Comparison of ENCODE assay signal across 8 mouse cellular contexts in the genomic region with DNA sequence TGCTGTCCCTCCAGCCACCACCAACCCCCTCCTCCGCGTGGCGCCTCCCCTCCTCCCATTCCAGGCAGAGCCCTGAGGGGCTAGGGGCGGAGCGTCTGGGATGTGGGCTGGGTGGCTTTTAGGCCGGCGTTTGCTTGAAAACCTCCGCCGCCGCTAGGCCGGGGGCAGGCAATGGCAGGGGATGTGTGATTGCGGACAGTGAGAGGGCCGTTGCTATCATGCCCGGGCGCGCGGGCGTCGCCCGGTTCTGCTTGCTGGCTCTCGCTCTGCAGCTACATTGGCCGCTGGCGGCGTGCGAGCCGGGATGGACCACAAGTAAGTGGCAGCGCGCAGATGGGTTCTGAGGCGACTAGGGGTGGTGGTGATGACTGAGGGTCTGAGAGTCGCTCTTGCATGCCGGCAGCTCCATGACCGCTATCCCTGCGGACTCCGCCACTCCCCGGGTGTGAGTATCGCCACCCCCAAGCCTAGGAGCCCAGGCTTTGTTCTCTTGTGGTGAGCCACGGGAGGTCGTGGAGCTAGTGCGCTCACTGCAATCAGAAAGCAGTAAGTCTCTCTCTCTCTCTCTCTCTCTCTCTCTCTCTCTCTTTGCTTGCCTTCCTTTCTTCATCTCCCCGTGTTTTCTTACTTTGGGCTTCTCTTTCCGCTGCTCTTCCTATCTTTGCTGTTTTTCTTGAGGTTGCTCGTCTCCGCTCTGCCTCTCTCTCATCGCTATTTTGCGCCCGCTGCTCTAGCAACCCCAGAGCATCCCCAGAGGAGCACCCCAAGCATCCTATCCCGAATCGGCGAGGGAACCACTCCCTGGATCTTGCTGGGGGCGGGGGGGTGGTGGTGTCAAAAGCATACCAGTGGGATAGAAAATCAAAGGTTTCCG. TPM values are rescaled to one million over a fixed set of nuclear protein-coding genes. Genes with fewer than 3 reads are reported as not detected.
DNase-seq lines count a peak whose midpoint lies in the region; ATAC-seq and TF ChIP-seq lines count a peak whose summit lies in the region.

A gene (plus strand): TSS at position 97 of the 874 bp plus-strand sequence.

- ATAC-seq in cerebellum, adult (ENCODE audit: insufficient number of reproducible peaks, low FRiP score, low TSS enrichment), result peak; percentile 55; the same call in 1 of the 2 replicates
- ATAC-seq in forebrain, embryonic 14.5 days, result peak; percentile 90
- peak; percentile 71 for ATAC-seq in heart, postnatal 0 days (ENCODE audit: insufficient read depth, low read depth)
- peak; percentile 29; the same call in 1 of the 2 replicates for ATAC-seq in liver, postnatal 0 days
- peak; percentile 86 for ATAC-seq in neural tube, embryonic 13.5 days (ENCODE audit: low read depth)

- no peaks in the 10 kb centered on the region for H3K36me3 ChIP-seq in forebrain, embryonic 14.5 days (ENCODE audit: control insufficient read depth, insufficient read depth, low read length)
- peaks cover 5% of the 10 kb centered on the region; the same call in 1 of the 2 replicates for H3K36me3 ChIP-seq in heart, postnatal 0 days (replicated peaks; ENCODE audit: control insufficient read depth, insufficient read depth, low read length)
- H3K36me3 ChIP-seq in liver, postnatal 0 days (replicated peaks; ENCODE audit: insufficient read depth, low read length), result no peaks in the 10 kb centered on the region; the same call in 1 of the 2 replicates
- 0 out of 2 replicates have a peak, but pooled peaks cover 6% of the 10 kb centered on the region for H3K36me3 ChIP-seq in neural tube, embryonic 13.5 days

- H3K27me3 ChIP-seq in forebrain, embryonic 14.5 days (replicated peaks; ENCODE audit: control insufficient read depth, insufficient read depth, low read length), result no peaks in the 10 kb centered on the region
- H3K27me3 ChIP-seq in heart, postnatal 0 days (ENCODE audit: control insufficient read depth, insufficient read depth, low read length), result no peaks in the 10 kb centered on the region
- peaks cover 34% of the 10 kb centered on the region for H3K27me3 ChIP-seq in liver, postnatal 0 days (ENCODE audit: insufficient read depth, low read length)
- H3K27me3 ChIP-seq in neural tube, embryonic 13.5 days, result no peaks in the 10 kb centered on the region

- peaks cover 6% of the 10 kb centered on the region for H3K4me1 ChIP-seq in forebrain, embryonic 14.5 days (ENCODE audit: control insufficient read depth, insufficient read depth, low read length)
- H3K4me1 ChIP-seq in heart, postnatal 0 days (ENCODE audit: control insufficient read depth, insufficient read depth), result peaks cover 36% of the 10 kb centered on the region
- H3K4me1 ChIP-seq in liver, postnatal 0 days (ENCODE audit: insufficient read depth), result peaks cover 18% of the 10 kb centered on the region
- peaks cover 28% of the 10 kb centered on the region for H3K4me1 ChIP-seq in neural tube, embryonic 13.5 days (replicated peaks)

- no peaks in the 10 kb centered on the region for H3K9me3 ChIP-seq in forebrain, embryonic 14.5 days (replicated peaks; ENCODE audit: control insufficient read depth, low read length)
- H3K9me3 ChIP-seq in heart, postnatal 0 days (replicated peaks; ENCODE audit: control insufficient read depth, low read length), result no peaks in the 10 kb centered on the region
- H3K9me3 ChIP-seq in liver, postnatal 0 days (ENCODE audit: low read length), result no peaks in the 10 kb centered on the region
- H3K9me3 ChIP-seq in neural tube, embryonic 13.5 days, result no peaks in the 10 kb centered on the region

- peak within 1 kb of the TSS; percentile 60 for H3K4me2 ChIP-seq in forebrain, embryonic 14.5 days (ENCODE audit: low read length)
- H3K4me2 ChIP-seq in heart, postnatal 0 days (ENCODE audit: low read depth, low read length), result peak within 1 kb of the TSS; percentile 68
- H3K4me2 ChIP-seq in liver, postnatal 0 days (ENCODE audit: low read depth, low read length), result peak within 1 kb of the TSS; percentile 64
- H3K4me2 ChIP-seq in neural tube, embryonic 13.5 days, result peak within 1 kb of the TSS; percentile 65

- H3K4me3 ChIP-seq in forebrain, embryonic 14.5 days (ENCODE audit: low read depth, low read length), result peak within 1 kb of the TSS; percentile 61
- peak within 1 kb of the TSS; percentile 68 for H3K4me3 ChIP-seq in heart, postnatal 0 days (ENCODE audit: low read depth, low read length)
- peak within 1 kb of the TSS; percentile 54 for H3K4me3 ChIP-seq in liver, postnatal 0 days (ENCODE audit: low read depth, low read length)
- H3K4me3 ChIP-seq in neural tube, embryonic 13.5 days, result peak within 1 kb of the TSS; percentile 73

- H3K9ac ChIP-seq in forebrain, embryonic 14.5 days (ENCODE audit: low read length), result peak within 1 kb of the TSS; percentile 83
- peak within 1 kb of the TSS; percentile 82 for H3K9ac ChIP-seq in heart, postnatal 0 days (replicated peaks; ENCODE audit: low read depth, low read length)
- H3K9ac ChIP-seq in liver, postnatal 0 days (replicated peaks), result peak within 1 kb of the TSS; percentile 65
- peak within 1 kb of the TSS; percentile 92 for H3K9ac ChIP-seq in neural tube, embryonic 13.5 days

- H3K27ac ChIP-seq in forebrain, embryonic 14.5 days (ENCODE audit: low read depth, low read length), result peak within 1 kb of the TSS; percentile 63
- H3K27ac ChIP-seq in heart, postnatal 0 days (ENCODE audit: low read depth), result peak within 1 kb of the TSS; percentile 92
- H3K27ac ChIP-seq in liver, postnatal 0 days (ENCODE audit: low read depth), result peak within 1 kb of the TSS; percentile 53
- H3K27ac ChIP-seq in neural tube, embryonic 13.5 days (replicated peaks), result peak within 1 kb of the TSS; percentile 96

- TF ChIP-seq EP300 in heart, postnatal 0 days (IDR thresholded peaks at IDR 0.05; ENCODE audit: low read depth), result no peak
- no peak for TF ChIP-seq EP300 in liver, postnatal 0 days (IDR thresholded peaks at IDR 0.05; ENCODE audit: low read depth)

- peak; percentile 51 to 52 for DNase-seq in CD8-positive naive resting alpha-beta T cell, adult 2 months (ENCODE audit: low read depth in 2 of 2, low spot score in 2 of 2)
- DNase-seq in forebrain, embryonic 14.5 days (ENCODE audit: low spot score), result peak; percentile 87
- peak; percentile 81 for DNase-seq in heart, postnatal 0 days (ENCODE audit: low spot score)
- DNase-seq in layer of hippocampus, adult 18-20 months (ENCODE audit: low spot score in 2 of 2), result peak in 1 of 2 experiments; percentile 62
- peak; percentile 57 for DNase-seq in liver, postnatal 0 days
- DNase-seq in testis, postnatal 14 days (ENCODE audit: low spot score), result peak; percentile 45

- no peak for TF ChIP-seq CTCF in heart, postnatal 0 days (IDR thresholded peaks at IDR 0.05; ENCODE audit: low read depth)
- no peak for TF ChIP-seq CTCF in liver, postnatal 0 days (IDR thresholded peaks at IDR 0.05; ENCODE audit: low read depth)

- under 1% methylated on average over 51 of the region's 51 CpGs for WGBS in forebrain, embryonic 14.5 days
- WGBS in heart, postnatal 0 days, result under 1% methylated on average over 49 of the region's 51 CpGs
- WGBS in liver, postnatal 0 days (ENCODE audit: insufficient replicate concordance), result 2% methylated on average over 51 of the region's 51 CpGs
- WGBS in neural tube, embryonic 13.5 days, result under 1% methylated on average over 43 of the region's 51 CpGs

RNA-seq across cellular contexts. Expression of the gene that starts here (rescaled TPM):
- polyA plus RNA-seq in forebrain, embryonic 14.5 days (2014; fragmentation: Nextera tagmentation; extraction: Ambion mirVana), result 4.5 and 6.2 TPM in 2 replicates
- 59.8 and 67.9 TPM in 2 replicates for total RNA-seq in heart, postnatal 0 days (2014; rRNA removed; ENCODE audit: low replicate concordance)
- polyA plus RNA-seq in heart, postnatal 0 days (2015; fragmentation: Nextera tagmentation; extraction: Ambion mirVana), result 10.1 and 15.8 TPM in 2 replicates
- total RNA-seq in layer of hippocampus, adult 18-20 months (2021), result 10 to 100 TPM; 10.5 to 10.9 TPM
- polyA plus RNA-seq in liver, postnatal 0 days (2015; fragmentation: Nextera tagmentation; extraction: Ambion mirVana), result 1.0 and 1.1 TPM in 2 replicates
- 19.2 and 19.8 TPM in 2 replicates for polyA plus RNA-seq in neural tube, embryonic 13.5 days (2015; fragmentation: Nextera tagmentation; extraction: Ambion mirVana)

Comparison
In these comparisons a context has a peak if more than half of its experiments do, and no peak if none do; other contexts are left out.
1. ATAC-seq: peak in every context shown above with its lines; median percentile 90 in forebrain, embryonic 14.5 days; 86 in neural tube, embryonic 13.5 days; 71 in heart, postnatal 0 days; 55 in cerebellum, adult; 29 in liver, postnatal 0 days.